Mouse (Mus musculus): Measurements from ENCODE around the gene Prdm8.

Prdm8 gene

DNA sequence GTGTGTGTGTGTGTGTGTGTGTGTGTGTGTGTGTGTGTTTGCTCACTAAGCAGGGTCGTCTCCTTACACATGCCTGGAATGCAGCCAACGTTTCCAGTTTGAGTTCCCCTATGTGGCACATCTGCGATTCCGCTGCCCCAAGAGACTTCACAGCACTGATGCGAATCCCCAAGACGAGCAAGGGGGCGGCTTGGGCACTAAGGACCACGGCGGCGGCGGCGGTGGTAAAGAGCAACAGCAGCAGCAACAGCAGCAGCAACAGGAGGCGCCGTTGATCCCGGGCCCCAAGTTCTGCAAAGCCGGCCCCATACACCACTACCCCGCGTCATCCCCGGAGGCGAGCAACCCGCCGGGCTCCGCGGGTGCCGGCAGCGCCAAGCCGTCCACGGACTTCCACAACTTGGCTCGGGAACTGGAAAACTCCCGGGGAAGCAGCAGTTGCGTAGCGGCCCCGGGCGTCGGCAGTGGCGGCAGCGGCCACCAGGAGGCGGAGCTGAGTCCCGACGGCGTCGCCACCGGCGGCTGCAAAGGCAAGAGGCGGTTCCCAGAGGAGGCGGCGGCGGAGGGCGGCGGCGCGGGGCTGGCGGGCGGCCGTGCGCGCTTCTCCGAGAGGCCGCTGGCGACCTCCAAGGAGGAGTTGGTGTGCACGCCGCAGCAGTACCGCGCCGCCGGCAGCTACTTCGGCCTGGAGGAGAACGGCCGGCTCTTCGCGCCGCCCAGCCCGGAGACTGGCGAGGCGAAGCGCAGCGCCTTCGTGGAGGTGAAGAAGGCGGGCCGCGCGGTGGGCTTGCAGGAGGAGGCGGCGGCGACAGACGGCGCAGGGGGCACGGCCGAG, 18.2 kb downstream of the Prdm8 start:
- DNase-seq (ENCODE audit: low read depth), result peak; percentile 39

- DNase-seq (ENCODE audit: low read depth), result no peak
Observed at GRCm38 (mm10) chr5:98185806-98186751, 19.1 kb downstream of the Prdm8 start.

DNA sequence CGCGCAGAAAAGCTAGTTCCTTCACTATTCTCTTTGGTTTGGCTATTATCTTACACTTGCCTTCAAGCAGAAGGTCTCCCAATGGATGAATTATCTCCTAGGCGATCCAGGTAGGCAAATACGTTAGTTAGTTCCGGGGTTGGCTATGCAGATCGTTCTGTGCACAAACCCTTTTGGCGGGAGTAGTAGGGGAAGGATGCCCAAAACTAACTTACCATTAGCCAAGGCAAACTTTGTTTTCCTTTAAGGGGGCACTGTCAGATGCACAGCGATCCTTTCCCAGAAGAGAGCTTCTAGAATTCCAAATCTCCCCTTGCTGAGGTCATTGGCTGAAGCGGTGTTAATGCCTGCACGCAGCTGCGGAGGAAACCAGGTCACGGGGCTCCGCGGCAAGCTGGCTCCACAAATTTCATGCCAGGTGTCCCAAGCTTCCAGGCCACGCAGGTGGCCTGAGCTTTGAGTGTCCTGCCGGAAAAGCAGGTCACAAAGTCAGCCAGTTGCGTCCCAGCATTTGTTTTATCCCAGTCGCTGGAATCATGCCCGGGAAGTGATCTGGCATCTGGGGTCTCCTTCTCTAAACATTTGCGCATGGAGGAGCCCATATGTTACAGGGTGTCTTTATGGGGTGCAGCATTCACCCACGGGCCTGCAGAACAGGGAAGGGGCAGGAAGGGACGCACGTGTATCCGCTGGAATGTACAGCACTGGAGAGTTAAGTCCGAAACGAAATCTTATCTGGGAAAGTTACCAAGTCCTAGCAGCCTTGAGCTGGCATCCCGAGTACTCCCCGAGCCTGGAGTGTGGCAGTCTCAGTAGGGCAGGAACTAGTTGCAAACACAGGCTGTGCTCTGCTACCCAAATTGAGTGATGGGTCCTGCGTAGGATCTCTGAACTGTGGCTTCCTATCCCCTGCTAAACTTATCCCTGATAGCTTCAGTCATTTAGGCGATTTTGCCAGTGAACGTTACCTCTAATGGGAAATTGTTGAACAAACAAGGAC, 22.5 kb downstream of the Prdm8 start:
- no peak for DNase-seq (ENCODE audit: low read depth)

DNA sequence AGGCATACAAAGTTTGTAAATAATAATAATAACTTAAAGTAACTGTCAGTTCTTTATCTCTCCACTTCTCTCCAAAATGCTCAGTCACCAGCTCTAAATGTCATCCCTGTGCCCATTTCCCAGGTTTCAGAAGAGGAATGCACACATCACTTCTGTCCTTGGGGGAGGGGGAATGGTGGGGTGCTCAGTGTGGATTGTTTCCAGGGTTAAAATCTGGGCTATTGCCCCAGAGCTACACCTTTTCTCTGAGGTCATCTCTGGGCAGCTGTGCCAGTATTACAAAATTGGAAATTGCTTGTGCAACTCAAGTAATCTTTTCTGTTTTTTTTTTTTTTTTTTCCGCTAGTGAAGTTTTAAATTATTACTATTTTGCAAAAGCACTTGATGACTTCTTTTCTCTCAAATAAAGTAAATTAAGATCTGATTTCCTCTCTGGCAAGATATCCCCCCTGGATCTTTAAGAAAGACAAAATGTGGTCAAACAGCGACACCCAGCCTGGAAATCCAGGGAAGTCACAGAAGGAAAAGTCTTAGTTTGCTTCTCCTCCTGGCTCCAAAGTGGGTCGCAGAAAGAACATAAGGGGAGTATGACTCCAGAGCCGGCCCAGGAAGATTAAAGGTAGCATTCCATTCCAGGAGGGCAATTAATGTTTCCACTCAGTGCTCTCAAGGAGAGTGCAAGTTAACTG, 25.4 kb downstream of the Prdm8 start:
- DNase-seq (ENCODE audit: low read depth), result no peak

DNA sequence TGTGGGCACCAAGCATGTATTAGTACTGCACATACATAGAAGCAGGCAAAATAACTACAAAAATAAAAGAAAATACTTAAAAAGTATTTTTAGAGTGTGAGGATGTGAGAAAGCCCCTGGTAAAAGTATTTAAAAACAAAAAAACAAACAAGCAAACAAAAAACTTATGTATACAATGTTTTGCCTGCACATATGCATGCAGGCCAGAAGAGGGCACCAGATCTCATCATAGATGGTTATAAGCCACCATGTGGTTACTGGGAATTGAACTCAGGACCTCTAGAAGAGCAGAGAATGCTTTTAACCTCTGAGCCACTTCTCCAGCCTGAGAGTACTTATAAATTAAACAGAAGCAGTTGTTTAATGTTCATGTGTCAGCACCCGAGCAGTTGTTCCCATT, 28.0 kb downstream of the Prdm8 start:
- DNase-seq (ENCODE audit: low read depth), result no peak

DNA sequence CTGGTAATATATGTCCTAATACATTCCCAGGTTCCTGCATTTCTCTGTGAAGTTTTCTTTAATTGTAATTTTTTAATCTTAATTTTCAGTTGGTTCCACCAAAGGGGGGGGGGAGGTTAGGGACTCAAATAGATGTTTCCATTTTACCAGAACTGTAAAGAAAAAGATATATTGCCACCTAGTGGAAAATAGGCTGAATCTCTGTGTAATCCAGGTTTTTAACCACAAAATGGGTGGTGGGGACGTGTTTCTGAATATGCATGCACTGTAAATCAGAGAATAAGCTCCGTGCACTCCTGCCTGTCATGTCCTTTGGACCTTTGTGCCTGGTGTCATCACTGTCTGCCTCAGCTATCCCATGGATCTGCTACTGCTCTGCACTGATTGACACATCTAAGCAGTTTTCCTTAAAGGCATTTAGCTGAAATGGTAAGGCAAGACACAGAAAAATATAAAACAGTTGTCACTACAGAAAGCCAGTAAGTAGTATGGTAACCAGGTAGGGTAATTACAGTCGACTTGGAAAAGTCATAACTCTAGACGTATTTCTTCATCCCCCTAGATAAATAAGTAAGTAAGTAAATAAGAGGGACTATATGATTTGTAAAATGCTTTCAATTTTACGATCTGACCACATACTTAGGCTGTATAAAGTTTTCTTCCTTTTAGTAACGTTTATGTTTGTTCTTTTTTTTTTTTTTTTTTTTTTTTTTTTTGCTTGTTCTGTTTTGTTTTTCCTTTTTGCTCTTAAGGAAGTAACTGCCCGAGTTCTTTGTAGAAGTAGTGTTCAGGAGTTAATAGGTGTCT, 31.6 kb downstream of the Prdm8 start:
- no peak for DNase-seq (ENCODE audit: low read depth)

DNA sequence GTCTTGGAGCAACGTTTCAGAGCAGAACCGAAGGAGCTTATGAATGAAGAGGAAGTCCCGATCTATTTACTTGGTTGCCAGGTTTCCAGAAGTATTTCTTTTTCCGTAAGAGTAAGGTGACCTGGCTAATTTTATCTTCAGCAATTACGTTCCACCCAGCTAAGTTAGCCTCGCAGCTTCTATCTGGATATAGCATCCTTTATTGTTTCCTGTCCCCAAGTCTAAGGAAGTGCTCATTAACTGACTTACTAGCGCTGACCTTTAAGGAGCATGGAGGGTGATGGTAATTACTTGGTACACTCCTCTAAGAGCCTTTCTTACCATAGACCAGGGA, 32.2 kb downstream of the Prdm8 start:
- no peak for DNase-seq (ENCODE audit: low read depth)

DNA sequence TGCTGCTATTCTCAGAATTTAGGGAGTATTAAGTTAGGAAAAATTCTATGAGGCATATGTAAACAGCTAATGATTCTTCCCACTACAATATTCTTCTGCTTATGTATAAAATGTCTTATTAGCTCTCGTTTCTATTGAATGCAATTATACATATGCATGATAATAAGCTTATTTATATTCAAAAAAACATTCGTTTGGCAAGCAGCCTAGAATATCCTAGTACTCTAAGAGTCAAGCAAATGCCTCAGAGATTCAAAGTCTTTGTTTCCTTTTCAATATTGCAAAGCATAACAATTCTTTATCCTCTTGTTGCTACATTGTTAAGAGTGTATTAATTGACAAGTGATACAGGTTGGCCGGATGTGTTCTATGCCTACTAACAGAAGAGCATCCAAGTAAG, 34.6 kb downstream of the Prdm8 start:
- DNase-seq (ENCODE audit: low read depth), result no peak

DNA sequence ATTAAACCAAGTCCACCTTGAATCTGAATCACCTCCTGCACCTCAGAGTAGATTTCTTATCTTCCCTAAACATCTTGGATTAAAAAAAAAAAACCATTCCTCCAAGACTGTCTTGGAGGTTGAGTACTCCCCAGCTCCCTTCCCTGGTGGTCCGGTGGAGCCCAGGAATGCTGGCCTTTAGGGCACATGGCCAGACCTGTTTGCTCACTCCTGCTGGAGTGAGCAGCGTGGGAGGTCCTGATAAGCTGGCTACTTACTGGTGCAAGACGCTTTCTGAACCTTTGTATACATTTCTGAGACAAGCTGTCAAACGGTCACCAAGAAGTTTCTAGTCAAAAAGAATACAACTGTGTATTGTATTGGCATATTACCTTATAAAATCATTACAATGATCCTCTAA, 36.0 kb downstream of the Prdm8 start:
- no peak for DNase-seq (ENCODE audit: low read depth)

DNA sequence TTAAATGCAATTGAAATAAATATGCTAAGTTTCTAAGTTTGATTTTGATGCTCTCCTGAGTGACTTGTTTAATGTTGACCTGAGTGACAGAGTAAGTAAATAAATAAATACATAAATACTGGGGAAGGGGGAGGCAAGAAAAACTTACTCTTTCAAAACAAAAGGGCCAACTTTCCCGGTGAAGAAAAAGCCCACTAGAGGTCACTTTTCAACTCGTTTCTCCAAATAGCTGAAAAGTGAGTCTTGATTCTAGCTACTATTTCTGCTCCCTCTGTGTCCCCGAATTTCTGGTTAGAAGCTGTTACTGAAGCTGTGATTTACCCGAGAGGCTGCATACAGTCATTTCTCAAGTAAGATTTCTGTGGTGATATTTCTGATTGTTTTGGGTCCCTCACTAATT, 45.5 kb downstream of the Prdm8 start:
- no peak for DNase-seq (ENCODE audit: low read depth)

DNA sequence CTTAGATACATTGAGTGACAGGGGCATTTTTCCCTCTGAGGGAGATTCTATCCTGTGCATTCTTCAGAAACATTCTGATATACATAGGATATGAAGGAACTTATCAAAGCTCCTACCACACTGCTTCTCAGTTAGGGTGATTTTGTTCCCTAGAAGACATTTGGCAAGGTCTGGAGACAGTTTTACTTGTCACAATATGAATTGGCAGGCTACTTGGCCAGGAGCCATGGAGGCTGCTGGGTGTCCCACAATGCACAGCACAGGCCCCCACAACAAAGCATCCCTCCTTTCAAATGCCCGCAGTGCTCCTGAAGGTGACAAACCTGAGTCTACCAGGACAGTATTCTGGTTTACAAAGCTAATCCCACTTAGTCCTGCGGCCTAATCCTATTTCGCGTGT, 55.0 kb downstream of the Prdm8 start:
- no peak for DNase-seq (ENCODE audit: low read depth)

DNA sequence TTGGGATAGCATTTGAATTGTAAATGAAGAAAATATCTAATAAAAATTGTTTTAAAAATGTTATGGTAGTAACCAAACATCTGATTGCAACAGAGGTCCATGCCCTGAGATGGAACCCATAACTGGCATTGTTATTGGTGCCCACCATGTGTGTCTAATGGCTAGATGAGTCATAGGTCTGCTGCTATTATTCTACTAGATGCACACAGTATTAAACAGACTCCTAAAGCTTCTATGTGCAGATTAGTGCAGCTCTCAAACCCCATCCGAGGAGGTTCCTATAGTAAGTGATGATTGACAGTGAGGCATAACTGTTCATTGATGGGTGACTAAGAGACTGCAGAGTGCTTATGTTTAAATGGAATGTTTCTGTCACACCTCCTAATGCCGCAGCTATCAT, 59.7 kb downstream of the Prdm8 start:
- no peak for DNase-seq (ENCODE audit: low read depth)

- no peak for DNase-seq (ENCODE audit: low read depth)
Observed at GRCm38 (mm10) chr5:98229456-98229855, 62.5 kb downstream of the Prdm8 start.

- DNase-seq (ENCODE audit: low read depth), result no peak
Observed at GRCm38 (mm10) chr5:98238466-98238865, 71.5 kb downstream of the Prdm8 start.
